Mouse (Mus musculus) thymus, adult 2 months (tissue): ENCODE measurements around the gene Ndufa13.

ENCODE experiments used
- CTCF ChIP-seq: fragments of 200-500 bp; IDR thresholded peaks from 2 replicates; pipeline ENCODE4 v1.5.1; 2012; ENCODE audit warnings: mild to moderate bottlenecking, control low read depth, low read length, moderate library complexity, borderline replicate concordance; ENCODE audit not compliant: control insufficient read depth, poor library complexity, insufficient read depth; ENCODE audit errors: extremely low read depth
- POLR2A ChIP-seq: fragments of 200-500 bp; IDR thresholded peaks from 2 replicates; pipeline ENCODE4 v1.6.1; 2012; ENCODE audit warnings: mild to moderate bottlenecking, low read length, control low read depth, moderate library complexity; ENCODE audit not compliant: control insufficient read depth, poor library complexity, insufficient read depth; ENCODE audit errors: extremely low read depth

DNA sequence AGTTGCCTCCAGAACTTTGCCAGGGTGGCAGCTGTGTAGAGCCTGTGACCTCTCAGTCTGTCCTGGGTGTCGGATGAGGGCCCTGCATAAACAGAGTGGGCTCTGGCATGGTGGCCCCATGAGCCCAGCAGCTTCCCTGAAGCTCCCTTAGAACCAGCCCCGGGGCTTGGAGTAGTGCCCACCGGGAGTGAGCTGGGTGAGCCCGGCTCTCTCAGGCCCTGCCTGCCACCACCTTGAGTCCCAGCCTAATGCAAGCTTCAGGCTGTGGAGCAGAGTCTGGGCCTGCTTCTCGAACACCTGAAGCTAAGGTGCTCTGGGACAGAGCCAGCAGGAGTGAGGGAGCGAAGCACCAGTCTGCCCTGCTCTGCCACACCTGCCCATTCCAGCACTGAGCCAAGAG, 31.5 kb downstream of the Ndufa13 start:
- TF ChIP-seq CTCF (no peak), POLR2A (no peak)
